Mouse (Mus musculus) small intestine, adult 2 months (tissue): Measurements from ENCODE around the gene Pdk1.

ENCODE experiments used
- CTCF ChIP-seq: fragments of 200-500 bp; IDR thresholded peaks from 2 replicates; pipeline ENCODE4 v1.5.1; 2012; ENCODE audit warnings: low read depth, mild to moderate bottlenecking, control low read depth, inconsistent platforms, low read length, moderate library complexity, mixed read lengths; ENCODE audit not compliant: insufficient replicate concordance, insufficient read length; ENCODE audit errors: extremely low read depth
- POLR2A ChIP-seq: fragments of 200-500 bp; IDR thresholded peaks from 2 replicates; pipeline ENCODE4 v1.6.1; 2012; ENCODE audit warnings: low read depth, mild to moderate bottlenecking, control low read depth, inconsistent platforms, low read length, moderate library complexity

GRCm38 (mm10) chr2:71951212-71951611 is 78.2 kb downstream of the Pdk1 start:
- no peak for TF ChIP-seq CTCF
- TF ChIP-seq POLR2A, result no peak
